Mouse (Mus musculus): ENCODE results near the gene Mfrp. TPM values are rescaled to one million over a fixed set of nuclear protein-coding genes. Genes with fewer than 3 reads are reported as not detected.

The Mfrp gene
- total RNA-seq, 1 experiment from 2014 or later = not detected

GRCm38 (mm10) chr9:44075996-44076763 lies 25.3 kb upstream of the Mfrp start:
- ATAC-seq (replicated peaks in 1 of 2; ENCODE audit: insufficient read depth in 1 of 2, low FRiP score in 2 of 2, low TSS enrichment in 1 of 2, low read depth in 1 of 2, poor library complexity in 2 of 2, severe bottlenecking in 2 of 2) = no peak

GRCm38 (mm10) chr9:44076764-44077120 lies 24.8 kb upstream of the Mfrp start:
- peak; percentile 29 to 67; a peak in 2 of 4 replicates for ATAC-seq (replicated peaks in 1 of 2; ENCODE audit: insufficient read depth in 1 of 2, low FRiP score in 2 of 2, low TSS enrichment in 1 of 2, low read depth in 1 of 2, poor library complexity in 2 of 2, severe bottlenecking in 2 of 2)

GRCm38 (mm10) chr9:44077266-44077910 lies 24.1 kb upstream of the Mfrp start:
- no peak for ATAC-seq (replicated peaks in 1 of 2; ENCODE audit: insufficient read depth in 1 of 2, low FRiP score in 2 of 2, low TSS enrichment in 1 of 2, low read depth in 1 of 2, poor library complexity in 2 of 2, severe bottlenecking in 2 of 2)

- no peak for ATAC-seq (replicated peaks in 1 of 2; ENCODE audit: insufficient read depth in 1 of 2, low FRiP score in 2 of 2, low TSS enrichment in 1 of 2, low read depth in 1 of 2, poor library complexity in 2 of 2, severe bottlenecking in 2 of 2)
Measured at GRCm38 (mm10) chr9:44078136-44078797, 23.3 kb upstream of the Mfrp start.

- peak; percentile 40 to 50 for ATAC-seq (replicated peaks in 1 of 2; ENCODE audit: insufficient read depth in 1 of 2, low FRiP score in 2 of 2, low TSS enrichment in 1 of 2, low read depth in 1 of 2, poor library complexity in 2 of 2, severe bottlenecking in 2 of 2)
Measured at GRCm38 (mm10) chr9:44078955-44079756, 22.4 kb upstream of the Mfrp start.

GRCm38 (mm10) chr9:44079997-44080780 lies 21.3 kb upstream of the Mfrp start:
- no peak for ATAC-seq (replicated peaks in 1 of 2; ENCODE audit: insufficient read depth in 1 of 2, low FRiP score in 2 of 2, low TSS enrichment in 1 of 2, low read depth in 1 of 2, poor library complexity in 2 of 2, severe bottlenecking in 2 of 2)

- no peak for ATAC-seq (replicated peaks in 1 of 2; ENCODE audit: insufficient read depth in 1 of 2, low FRiP score in 2 of 2, low TSS enrichment in 1 of 2, low read depth in 1 of 2, poor library complexity in 2 of 2, severe bottlenecking in 2 of 2)
Measured at GRCm38 (mm10) chr9:44080953-44081352, 20.6 kb upstream of the Mfrp start.

- ATAC-seq (replicated peaks in 1 of 2; ENCODE audit: insufficient read depth in 1 of 2, low FRiP score in 2 of 2, low TSS enrichment in 1 of 2, low read depth in 1 of 2, poor library complexity in 2 of 2, severe bottlenecking in 2 of 2) = no peak
Measured at GRCm38 (mm10) chr9:44081581-44081980, 19.9 kb upstream of the Mfrp start.

GRCm38 (mm10) chr9:44082266-44082665 lies 19.3 kb upstream of the Mfrp start:
- no peak for ATAC-seq (replicated peaks in 1 of 2; ENCODE audit: insufficient read depth in 1 of 2, low FRiP score in 2 of 2, low TSS enrichment in 1 of 2, low read depth in 1 of 2, poor library complexity in 2 of 2, severe bottlenecking in 2 of 2)

- ATAC-seq (replicated peaks in 1 of 2; ENCODE audit: insufficient read depth in 1 of 2, low FRiP score in 2 of 2, low TSS enrichment in 1 of 2, low read depth in 1 of 2, poor library complexity in 2 of 2, severe bottlenecking in 2 of 2) = no peak
Measured at GRCm38 (mm10) chr9:44083392-44084121, 18.0 kb upstream of the Mfrp start.

GRCm38 (mm10) chr9:44084236-44084635 lies 17.3 kb upstream of the Mfrp start:
- ATAC-seq (replicated peaks in 1 of 2; ENCODE audit: insufficient read depth in 1 of 2, low FRiP score in 2 of 2, low TSS enrichment in 1 of 2, low read depth in 1 of 2, poor library complexity in 2 of 2, severe bottlenecking in 2 of 2) = no peak

- peak; percentile 23 to 44; a peak in 1 of 4 replicates for ATAC-seq (replicated peaks in 1 of 2; ENCODE audit: insufficient read depth in 1 of 2, low FRiP score in 2 of 2, low TSS enrichment in 1 of 2, low read depth in 1 of 2, poor library complexity in 2 of 2, severe bottlenecking in 2 of 2)
Measured at GRCm38 (mm10) chr9:44084659-44085229, 16.8 kb upstream of the Mfrp start.

- no peak for ATAC-seq (replicated peaks in 1 of 2; ENCODE audit: insufficient read depth in 1 of 2, low FRiP score in 2 of 2, low TSS enrichment in 1 of 2, low read depth in 1 of 2, poor library complexity in 2 of 2, severe bottlenecking in 2 of 2)
Measured at GRCm38 (mm10) chr9:44085276-44085675, 16.3 kb upstream of the Mfrp start.

GRCm38 (mm10) chr9:44085741-44086665 lies 15.5 kb upstream of the Mfrp start:
- no peak for ATAC-seq (replicated peaks in 1 of 2; ENCODE audit: insufficient read depth in 1 of 2, low FRiP score in 2 of 2, low TSS enrichment in 1 of 2, low read depth in 1 of 2, poor library complexity in 2 of 2, severe bottlenecking in 2 of 2)

GRCm38 (mm10) chr9:44086960-44087359 lies 14.6 kb upstream of the Mfrp start:
- no peak for ATAC-seq (replicated peaks in 1 of 2; ENCODE audit: insufficient read depth in 1 of 2, low FRiP score in 2 of 2, low TSS enrichment in 1 of 2, low read depth in 1 of 2, poor library complexity in 2 of 2, severe bottlenecking in 2 of 2)
